Mouse (Mus musculus) left cerebral cortex, postnatal 10 days (tissue): ENCODE measurements at regions not wholly inside any gene's neighbourhood (a gene's known extent, or its start where the extent isn't known, plus 50 kb on each side); places are given as distances from the start of the nearest gene placed in this dataset.
A peak's percentile ranks its signal among the peaks of the same experiment; 100 is the strongest.

Experiments
- DNase-seq, 2 experiments: peaks; one replicate each; pipeline ENCODE4 v3.0.0; 2021 to 2022; ENCODE audit warnings: low spot score in 2 of 2, mixed read lengths in 1 of 2; ENCODE audit errors: extremely low spot score in 1 of 2
- intact Hi-C: fragments of 180-260 bp; cut with DNase I; formaldehyde crosslinking; loops from one replicate; pipeline ENCODE4 v1.15.1; 2025

- no peak for DNase-seq
- intact Hi-C loops, result no loop called here
Observed at GRCm38 (mm10) chr8:89439304-89439703, 395.3 kb upstream of the Sall1 start.

DNA sequence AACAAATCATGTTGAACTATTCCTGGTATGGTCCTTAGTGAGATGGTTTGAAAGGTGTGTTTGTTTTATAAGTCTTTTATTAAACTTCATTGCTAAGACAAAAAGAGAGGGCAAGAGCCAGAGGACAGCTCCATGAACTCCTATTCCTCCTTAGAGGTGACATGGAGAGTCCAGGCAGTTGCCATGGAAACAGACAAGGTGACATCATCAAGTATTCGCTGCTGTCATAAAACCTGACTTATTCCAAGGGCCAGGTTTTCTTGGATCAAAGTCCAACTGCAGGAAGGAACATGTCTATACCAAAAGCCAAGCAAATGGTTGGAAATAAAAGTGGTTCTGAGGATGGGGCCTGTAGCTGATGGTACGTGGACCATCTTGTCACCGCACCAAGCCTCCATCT is 383.0 kb upstream of the Sall1 start:
- DNase-seq, result no peak
- intact Hi-C loops, result no loop called here

- intact Hi-C loops, result no loop called here
Observed at GRCm38 (mm10) chr8:89415287-89415686, 371.3 kb upstream of the Sall1 start.

DNA sequence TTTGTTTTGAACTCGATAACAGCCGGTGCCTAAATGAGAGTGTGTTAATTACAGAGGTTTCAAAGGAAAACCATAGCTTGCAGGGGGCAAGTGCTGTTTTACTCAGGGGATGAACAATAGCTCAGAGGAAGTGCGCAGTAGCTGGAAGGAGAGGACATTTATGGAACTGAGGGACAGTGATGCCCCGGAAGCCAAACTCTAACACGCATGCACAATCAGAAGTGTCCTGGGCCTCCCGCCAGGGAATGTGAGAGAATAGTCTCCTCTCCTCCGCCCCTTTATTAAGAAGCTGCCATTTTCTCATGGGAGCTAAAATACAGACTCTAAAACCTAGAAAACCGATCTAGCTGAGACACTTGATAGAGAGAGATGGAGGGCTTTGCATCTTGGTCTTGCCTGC is 368.5 kb upstream of the Sall1 start:
- intact Hi-C loops, result no loop called here
- DNase-seq, result no peak

More at GRCm38 (mm10) chr8:89415287-89415686, 371.3 kb upstream of the Sall1 start:
- DNase-seq, result no peak

- intact Hi-C loops, result no loop called here
- no peak for DNase-seq
Observed at GRCm38 (mm10) chr8:89412046-89412445, 368.1 kb upstream of the Sall1 start.

GRCm38 (mm10) chr8:89406688-89407087 is 362.7 kb upstream of the Sall1 start:
- no peak for DNase-seq
- intact Hi-C loops, result no loop called here

- peak in 1 of 2 experiments; percentile 26 for DNase-seq
- intact Hi-C loops, result no loop called here
Observed at GRCm38 (mm10) chr8:89404287-89404686, 360.3 kb upstream of the Sall1 start.

DNA sequence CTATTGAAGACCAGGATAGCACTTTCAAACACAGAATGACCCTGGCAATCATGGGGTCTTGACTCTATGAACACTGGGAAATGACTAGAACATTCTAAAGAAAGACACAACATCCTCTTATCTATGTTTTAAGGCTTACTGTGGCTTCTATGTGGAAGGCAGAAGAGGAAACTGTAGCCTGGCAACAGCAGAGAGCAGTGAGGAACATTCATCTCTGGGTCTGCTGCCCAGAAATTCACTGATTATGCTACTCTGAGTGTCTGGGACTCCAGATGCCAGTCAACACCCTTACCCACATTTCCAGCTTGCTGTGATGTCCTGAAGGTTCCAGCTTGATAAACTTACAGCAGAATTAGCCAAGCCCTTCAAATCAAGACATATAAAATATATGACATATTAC is 352.7 kb upstream of the Sall1 start:
- intact Hi-C loops, result no loop called here
- DNase-seq, result peak in 1 of 2 experiments; percentile 54

DNA sequence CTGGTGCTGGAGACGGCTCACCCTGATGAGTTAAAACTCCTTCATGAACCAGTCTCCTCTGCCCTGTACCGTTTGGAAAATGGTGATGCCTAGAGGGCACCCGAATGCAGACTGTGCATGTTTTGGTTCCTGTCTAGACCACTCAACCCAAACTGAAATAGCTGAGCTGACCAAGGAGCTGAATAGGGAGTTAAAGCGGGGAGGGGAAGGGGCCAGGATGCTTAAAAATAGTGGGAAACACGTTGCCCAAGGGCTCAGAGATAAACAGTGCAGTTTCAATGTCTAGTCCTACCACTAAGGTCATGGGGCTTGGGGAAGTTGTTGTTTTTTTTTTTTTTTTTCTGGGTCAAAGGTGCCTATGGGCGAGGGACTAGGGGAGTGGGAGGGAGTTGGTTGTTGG is 348.8 kb upstream of the Sall1 start:
- peak in 1 of 2 experiments; percentile 37 for DNase-seq
- intact Hi-C loops, result no loop called here

GRCm38 (mm10) chr8:89388761-89389160 is 344.8 kb upstream of the Sall1 start:
- DNase-seq, result no peak
- intact Hi-C loops, result loop anchor here (10.0 kb wide), 1 partner anchor 344 kb away; the partner anchor contains the start of gene Sall1

DNA sequence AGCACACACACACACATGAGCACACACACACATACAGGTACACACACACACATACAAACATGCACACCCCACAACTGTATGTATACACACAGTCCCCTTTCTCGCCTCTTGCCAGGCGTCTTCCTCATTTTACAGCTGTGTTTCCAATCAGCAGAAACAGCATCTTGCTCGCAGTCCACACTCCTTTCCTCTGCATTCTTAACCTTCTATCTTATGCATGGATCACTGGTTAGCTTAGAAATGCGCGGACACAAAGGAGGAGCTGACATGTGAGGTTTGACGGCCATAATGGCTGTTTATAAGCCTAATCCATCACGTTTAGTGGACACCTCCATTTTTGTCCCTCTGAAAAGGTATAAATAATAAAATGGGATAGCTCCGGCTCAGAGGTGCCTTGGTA is 343.3 kb upstream of the Sall1 start:
- DNase-seq, result no peak
- intact Hi-C loops, result loop anchor here (10.0 kb wide), 1 partner anchor 342 kb away; the partner anchor contains the start of gene Sall1

GRCm38 (mm10) chr8:89385028-89385427 is 341.1 kb upstream of the Sall1 start:
- intact Hi-C loops, result loop anchor here (10.0 kb wide), 1 partner anchor 340 kb away; the partner anchor contains the start of gene Sall1
- no peak for DNase-seq

- intact Hi-C loops, result loop anchor here (10.0 kb wide), 1 partner anchor 339 kb away; the partner anchor contains the start of gene Sall1
- DNase-seq, result no peak
Observed at GRCm38 (mm10) chr8:89383781-89384180, 339.8 kb upstream of the Sall1 start.

GRCm38 (mm10) chr8:89382538-89383380 is 338.8 kb upstream of the Sall1 start:
- DNase-seq, result no peak

GRCm38 (mm10) chr8:89380436-89380835 is 336.5 kb upstream of the Sall1 start:
- no peak for DNase-seq
- intact Hi-C loops, result loop anchor here (10.0 kb wide), 1 partner anchor 336 kb away; the partner anchor contains the start of gene Sall1

More at GRCm38 (mm10) chr8:89382538-89383380, 338.8 kb upstream of the Sall1 start:
- intact Hi-C loops, result loop anchor here (10.0 kb wide), 1 partner anchor 338 kb away; the partner anchor contains the start of gene Sall1

- DNase-seq, result no peak
Observed at GRCm38 (mm10) chr8:89372761-89373160, 328.8 kb upstream of the Sall1 start.

GRCm38 (mm10) chr8:89371773-89372132 is 327.8 kb upstream of the Sall1 start:
- no peak for DNase-seq
- intact Hi-C loops, result no loop called here

More at GRCm38 (mm10) chr8:89372761-89373160, 328.8 kb upstream of the Sall1 start:
- intact Hi-C loops, result no loop called here

DNA sequence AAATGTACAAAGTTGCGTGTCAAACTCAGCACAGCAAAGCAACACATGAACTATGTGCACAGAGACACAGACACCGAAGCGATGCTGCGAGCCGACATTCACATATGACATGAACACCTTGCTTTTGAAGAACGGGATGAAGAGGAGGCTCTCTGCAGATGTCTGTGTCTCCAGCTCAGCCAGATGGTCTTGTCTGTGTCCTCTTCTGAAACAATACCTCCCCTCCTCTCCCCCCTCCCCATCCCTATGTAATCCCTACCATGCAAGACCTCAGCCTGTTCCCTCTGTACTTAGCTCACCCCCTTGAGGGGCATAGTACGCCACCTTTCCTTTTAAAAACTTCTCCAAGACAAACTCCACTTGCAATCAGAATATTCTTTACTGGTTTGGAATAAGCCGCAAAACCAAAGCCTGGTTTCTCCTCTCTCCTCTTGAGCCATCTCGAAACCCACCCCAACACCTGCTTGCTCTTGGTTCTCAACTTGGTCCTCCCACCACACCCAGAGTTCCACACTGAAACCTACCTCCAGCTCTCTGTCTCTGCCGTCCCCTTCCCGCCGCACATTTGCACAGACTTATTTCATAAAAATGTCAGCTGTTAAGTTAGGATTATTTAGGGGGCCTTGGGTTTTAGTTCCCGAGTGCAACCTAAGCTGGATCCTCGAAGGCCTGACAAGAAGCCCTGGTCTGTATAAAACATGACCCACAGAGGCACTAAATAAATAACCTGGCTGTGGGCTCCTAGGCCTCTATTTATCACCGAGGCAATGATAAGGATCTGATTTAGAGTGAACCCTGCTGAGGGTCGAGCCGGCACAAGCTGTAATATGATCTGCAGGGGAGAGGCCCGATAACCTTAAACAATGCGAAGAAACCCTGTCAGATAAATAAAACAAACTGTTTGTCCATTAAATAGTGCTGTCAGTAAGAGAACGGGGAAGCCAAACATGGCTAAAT is 327.1 kb upstream of the Sall1 start:
- no peak for DNase-seq
- intact Hi-C loops, result no loop called here

- no peak for DNase-seq
- intact Hi-C loops, result no loop called here
Observed at GRCm38 (mm10) chr8:89365430-89365829, 321.5 kb upstream of the Sall1 start.
